8 mouse cellular contexts compared by ENCODE assay signal in genomic region chr7:25710519-25711130, GRCm38 (mm10). TPM values are rescaled to one million over a fixed set of nuclear protein-coding genes. Genes with fewer than 3 reads are reported as not detected.
A peak's percentile ranks its signal among the peaks of the same experiment; 100 is the strongest.
DNase-seq lines count a peak whose midpoint lies in the region; ATAC-seq lines count a peak whose summit lies in the region.

No protein-coding gene starts in this region.

- peaks cover 17% of the 10 kb centered on the region for H3K4me1 ChIP-seq in hindbrain, embryonic 15.5 days (replicated peaks)
- peaks cover 31% of the 10 kb centered on the region for H3K4me1 ChIP-seq in midbrain, embryonic 10.5 days

- no peak overlapping the region for H3K27ac ChIP-seq in hindbrain, embryonic 15.5 days (replicated peaks)
- peak overlapping the region; percentile 72 for H3K27ac ChIP-seq in midbrain, embryonic 10.5 days (replicated peaks)

- H3K27me3 ChIP-seq in hindbrain, embryonic 15.5 days = no peaks in the 10 kb centered on the region
- peaks cover 6% of the 10 kb centered on the region; the same call in 1 of the 2 replicates for H3K27me3 ChIP-seq in midbrain, embryonic 10.5 days (ENCODE audit: low read depth, poor library complexity, severe bottlenecking)

- peaks cover 27% of the 10 kb centered on the region for H3K36me3 ChIP-seq in hindbrain, embryonic 15.5 days
- H3K36me3 ChIP-seq in midbrain, embryonic 10.5 days = peaks cover 42% of the 10 kb centered on the region

- H3K4me3 ChIP-seq in hindbrain, embryonic 15.5 days = no peak overlapping the region
- peak overlapping the region; percentile 17; the same call in 1 of the 2 replicates for H3K4me3 ChIP-seq in midbrain, embryonic 10.5 days

- ATAC-seq in hindbrain, embryonic 15.5 days (ENCODE audit: low FRiP score, low read depth) = 0 out of 2 replicates have a peak, but pooled peaks have one; percentile 16

- 0 out of 2 replicates have a peak overlapping the region, but pooled peaks have one; percentile 17 for H3K9ac ChIP-seq in hindbrain, embryonic 15.5 days

- peak overlapping the region; percentile 8; the same call in 1 of the 2 replicates for H3K4me2 ChIP-seq in hindbrain, embryonic 15.5 days

- WGBS in hindbrain, embryonic 15.5 days = 18% methylated on average over 7 of the region's 7 CpGs
- 4% methylated on average over 7 of the region's 7 CpGs for whole genome bisulfite sequencing in midbrain, embryonic 10.5 days

- peak; percentile 38 for DNase-seq in embryo, embryonic 9.5 days (ENCODE audit: extremely low spot score)
- no peak for DNase-seq in embryo, embryonic 10 days (ENCODE audit: low spot score)
- DNase-seq in urinary bladder, adult 2 months (ENCODE audit: low spot score) = peak; percentile 43
- DNase-seq in urinary bladder, postnatal 14 days (ENCODE audit: low spot score) = no peak
- no peak for DNase-seq in midbrain, embryonic 10.5 days (ENCODE audit: low spot score)
- no peak for DNase-seq in cerebellum, postnatal 4 days (ENCODE audit: low spot score in 2 of 2)
- no peak for DNase-seq in ovary, adult 18-20 months (ENCODE audit: low spot score)

- H3K9me3 ChIP-seq in hindbrain, embryonic 15.5 days = no peaks in the 10 kb centered on the region
- H3K9me3 ChIP-seq in midbrain, embryonic 10.5 days (replicated peaks) = no peaks in the 10 kb centered on the region

RNA-seq across cellular contexts. Expression of gene Ccdc97, which starts 8.3 kb away (rescaled TPM):
- 42.4 and 49.7 TPM in 2 replicates for polyA plus RNA-seq in urinary bladder, adult 2 months (2012; rRNA removed)
- 30.9 and 40.9 TPM in 2 replicates for polyA plus RNA-seq in hindbrain, embryonic 15.5 days (2015; fragmentation: Nextera tagmentation; extraction: Ambion mirVana)
- 30.1 and 33.3 TPM in 2 replicates for polyA plus RNA-seq in midbrain, embryonic 10.5 days (2016; fragmentation: Nextera tagmentation; extraction: Ambion mirVana)

RNA-seq across cellular contexts. Expression of gene Tgfb1, which starts 23.8 kb away (rescaled TPM):
- 16.2 and 27.6 TPM in 2 replicates for polyA plus RNA-seq in urinary bladder, adult 2 months (2012; rRNA removed)
- polyA plus RNA-seq in hindbrain, embryonic 15.5 days (2015; fragmentation: Nextera tagmentation; extraction: Ambion mirVana) = 0.84 and 0.87 TPM in 2 replicates
- 0.98 and 1.7 TPM in 2 replicates for polyA plus RNA-seq in midbrain, embryonic 10.5 days (2016; fragmentation: Nextera tagmentation; extraction: Ambion mirVana)

RNA-seq across cellular contexts. Expression of gene B9d2, which starts 30.0 kb away (rescaled TPM):
- 25.6 TPM in 2 replicates for polyA plus RNA-seq in urinary bladder, adult 2 months (2012; rRNA removed)
- 41.1 and 42.8 TPM in 2 replicates for polyA plus RNA-seq in hindbrain, embryonic 15.5 days (2015; fragmentation: Nextera tagmentation; extraction: Ambion mirVana)
- 38.9 TPM in 2 replicates for polyA plus RNA-seq in midbrain, embryonic 10.5 days (2016; fragmentation: Nextera tagmentation; extraction: Ambion mirVana)

RNA-seq across cellular contexts. Expression of gene Tmem91, which starts 35.7 kb away (rescaled TPM):
- 1.1 and 1.3 TPM in 2 replicates for polyA plus RNA-seq in urinary bladder, adult 2 months (2012; rRNA removed)
- polyA plus RNA-seq in hindbrain, embryonic 15.5 days (2015; fragmentation: Nextera tagmentation; extraction: Ambion mirVana) = 65.6 and 72.7 TPM in 2 replicates
- 2.7 and 3.2 TPM in 2 replicates for polyA plus RNA-seq in midbrain, embryonic 10.5 days (2016; fragmentation: Nextera tagmentation; extraction: Ambion mirVana)

RNA-seq across cellular contexts. Expression of gene Hnrnpul1, which starts 43.9 kb away (rescaled TPM):
- 18.9 and 44.9 TPM in 2 replicates for polyA plus RNA-seq in urinary bladder, adult 2 months (2012; rRNA removed)
- 42.2 and 43.7 TPM in 2 replicates for polyA plus RNA-seq in hindbrain, embryonic 15.5 days (2015; fragmentation: Nextera tagmentation; extraction: Ambion mirVana)
- polyA plus RNA-seq in midbrain, embryonic 10.5 days (2016; fragmentation: Nextera tagmentation; extraction: Ambion mirVana) = 55.2 and 61.8 TPM in 2 replicates

Comparison
In these comparisons a context has a peak if more than half of its experiments do, and no peak if none do; other contexts are left out.
1. DNase-seq: peak in embryo, embryonic 9.5 days (single experiment) and urinary bladder, adult 2 months (single experiment); none in embryo, embryonic 10 days (single experiment), urinary bladder, postnatal 14 days (single experiment), midbrain, embryonic 10.5 days (single experiment), cerebellum, postnatal 4 days (0 of 2) and ovary, adult 18-20 months (single experiment).